Comparison of ENCODE assay signal across 10 mouse cellular contexts in genomic region chr5:34973560-34974317, GRCm38 (mm10). TPM values are rescaled to one million over a fixed set of nuclear protein-coding genes. Genes with fewer than 3 reads are reported as not detected.
DNase-seq lines count a peak whose midpoint lies in the region; ATAC-seq and TF ChIP-seq lines count a peak whose summit lies in the region.
"Had no signal": no experiment of that assay in that cellular context is flagged by ENCODE, and none has a peak within 500 bp of the region (broad histone marks: within the 10 kb centered on the region; RNA-seq: fewer than 3 reads in every experiment).

No protein-coding gene starts in this region.

- H3K36me3 ChIP-seq in forebrain, embryonic 10.5 days (replicated peaks), result peaks cover 90% of the 10 kb centered on the region
- H3K36me3 ChIP-seq in forebrain, postnatal 0 days (ENCODE audit: insufficient read depth), result peaks cover 35% of the 10 kb centered on the region
- peaks cover 94% of the 10 kb centered on the region for H3K36me3 ChIP-seq in hindbrain, embryonic 10.5 days
- H3K36me3 ChIP-seq in hindbrain, embryonic 11.5 days (ENCODE audit: control insufficient read depth, insufficient read depth, low read length), result peaks cover 6% of the 10 kb centered on the region; the same call in 1 of the 2 replicates
- no peaks in the 10 kb centered on the region for H3K36me3 ChIP-seq in liver, embryonic 16.5 days (ENCODE audit: control insufficient read depth, insufficient read depth)

- no peak overlapping the region for H3K4me3 ChIP-seq in forebrain, embryonic 10.5 days
- H3K4me3 ChIP-seq in forebrain, postnatal 0 days (ENCODE audit: low read depth, low read length), result no peak overlapping the region
- no peak overlapping the region for H3K4me3 ChIP-seq in hindbrain, embryonic 10.5 days
- no peak overlapping the region for H3K4me3 ChIP-seq in hindbrain, embryonic 11.5 days (ENCODE audit: low read depth, low read length)
- H3K4me3 ChIP-seq in bone marrow, adult 2 months (replicated peaks; ENCODE audit: control insufficient read depth, low read depth, low read length), result no peak overlapping the region
- H3K4me3 ChIP-seq in liver, embryonic 16.5 days (ENCODE audit: low read depth, low read length), result no peak overlapping the region

- no peak overlapping the region for H3K9ac ChIP-seq in forebrain, postnatal 0 days
- no peak overlapping the region for H3K9ac ChIP-seq in hindbrain, embryonic 11.5 days (ENCODE audit: low read depth, low read length)
- peak overlapping the region; percentile 28 for H3K9ac ChIP-seq in liver, embryonic 16.5 days (ENCODE audit: low read depth, low read length)

- H3K27ac ChIP-seq in forebrain, embryonic 10.5 days, result peak overlapping the region; percentile 60; the same call in 1 of the 2 replicates
- H3K27ac ChIP-seq in forebrain, postnatal 0 days (ENCODE audit: low read depth, low read length), result no peak overlapping the region
- peak overlapping the region; percentile 62 for H3K27ac ChIP-seq in hindbrain, embryonic 10.5 days
- no peak overlapping the region for H3K27ac ChIP-seq in hindbrain, embryonic 11.5 days (ENCODE audit: low read depth, low read length)
- no peak overlapping the region; the same call in 1 of the 2 replicates for H3K27ac ChIP-seq in bone marrow, adult 2 months (ENCODE audit: control insufficient read depth, insufficient read depth, low read depth, low read length, poor library complexity)
- H3K27ac ChIP-seq in liver, embryonic 16.5 days (ENCODE audit: low read length), result peak overlapping the region; percentile 81

- no peaks in the 10 kb centered on the region for H3K9me3 ChIP-seq in forebrain, embryonic 10.5 days
- no peaks in the 10 kb centered on the region for H3K9me3 ChIP-seq in forebrain, postnatal 0 days (ENCODE audit: low read length)
- H3K9me3 ChIP-seq in hindbrain, embryonic 10.5 days, result no peaks in the 10 kb centered on the region
- no peaks in the 10 kb centered on the region for H3K9me3 ChIP-seq in hindbrain, embryonic 11.5 days (ENCODE audit: control insufficient read depth, low read length)
- no peaks in the 10 kb centered on the region for H3K9me3 ChIP-seq in liver, embryonic 16.5 days (replicated peaks; ENCODE audit: control insufficient read depth, low read length)

- DNase-seq in forebrain, embryonic 10.5 days (ENCODE audit: extremely low spot score, low spot score), result no peak
- no peak for DNase-seq in forebrain, postnatal 0 days
- DNase-seq in hindbrain, embryonic 10.5 days (ENCODE audit: low spot score), result no peak
- no peak for DNase-seq in hindbrain, embryonic 11.5 days (ENCODE audit: low spot score)
- DNase-seq in left cerebral cortex, adult 9 months (ENCODE audit: low spot score in 2 of 2), result no peak
- no peak for DNase-seq in ovary, adult 18-20 months (ENCODE audit: low spot score)
- DNase-seq: lung, postnatal 4 days; right cerebral cortex, postnatal 4 days had no signal

- 88% methylated on average over 8 of the region's 8 CpGs for WGBS in forebrain, embryonic 10.5 days
- 89% methylated on average over 8 of the region's 8 CpGs for WGBS in forebrain, postnatal 0 days
- WGBS in hindbrain, embryonic 10.5 days, result 87% methylated on average over 8 of the region's 8 CpGs
- 88% methylated on average over 8 of the region's 8 CpGs for WGBS in hindbrain, embryonic 11.5 days
- WGBS in bone marrow, adult 2 months, result 70% methylated on average over 8 of the region's 8 CpGs
- WGBS in liver, embryonic 16.5 days (ENCODE audit: insufficient replicate concordance), result 66% methylated on average over 8 of the region's 8 CpGs

- no peak for TF ChIP-seq CTCF in forebrain, postnatal 0 days (IDR thresholded peaks at IDR 0.05; ENCODE audit: low read depth)
- TF ChIP-seq CTCF in bone marrow, adult 2 months (IDR thresholded peaks at IDR 0.05; ENCODE audit: control insufficient read depth, insufficient read depth, low read length), result peak; percentile 5; the same call in 1 of the 2 replicates

- no peak for ATAC-seq in forebrain, postnatal 0 days
- no peak for ATAC-seq in hindbrain, embryonic 11.5 days (ENCODE audit: low FRiP score)
- no peak for ATAC-seq in liver, embryonic 16.5 days (ENCODE audit: low read depth)

- no peak overlapping the region for H3K4me2 ChIP-seq in forebrain, postnatal 0 days (ENCODE audit: low read depth)
- H3K4me2 ChIP-seq in hindbrain, embryonic 11.5 days (replicated peaks; ENCODE audit: low read depth, low read length), result no peak overlapping the region
- no peak overlapping the region for H3K4me2 ChIP-seq in liver, embryonic 16.5 days (ENCODE audit: low read depth, low read length)

- 0 out of 2 replicates have a peak, but pooled peaks cover 9% of the 10 kb centered on the region for H3K4me1 ChIP-seq in forebrain, embryonic 10.5 days
- H3K4me1 ChIP-seq in forebrain, postnatal 0 days (ENCODE audit: insufficient read depth), result no peaks in the 10 kb centered on the region
- peaks cover 9% of the 10 kb centered on the region; the same call in 1 of the 2 replicates for H3K4me1 ChIP-seq in hindbrain, embryonic 10.5 days (replicated peaks)
- H3K4me1 ChIP-seq in hindbrain, embryonic 11.5 days (replicated peaks; ENCODE audit: control insufficient read depth, insufficient read depth, low read length), result no peaks in the 10 kb centered on the region
- peaks cover 11% of the 10 kb centered on the region for H3K4me1 ChIP-seq in bone marrow, adult 2 months (ENCODE audit: control insufficient read depth, insufficient read depth, low read length)
- peaks cover 65% of the 10 kb centered on the region for H3K4me1 ChIP-seq in liver, embryonic 16.5 days (ENCODE audit: control insufficient read depth, low read depth, low read length)

- H3K27me3 ChIP-seq in forebrain, embryonic 10.5 days (ENCODE audit: poor library complexity, severe bottlenecking), result no peaks in the 10 kb centered on the region
- no peaks in the 10 kb centered on the region for H3K27me3 ChIP-seq in forebrain, postnatal 0 days (ENCODE audit: insufficient read depth, low read length)
- no peaks in the 10 kb centered on the region for H3K27me3 ChIP-seq in hindbrain, embryonic 10.5 days (ENCODE audit: insufficient read depth, poor library complexity, severe bottlenecking)
- H3K27me3 ChIP-seq in hindbrain, embryonic 11.5 days (ENCODE audit: control insufficient read depth, insufficient read depth, low read length), result no peaks in the 10 kb centered on the region
- no peaks in the 10 kb centered on the region for H3K27me3 ChIP-seq in liver, embryonic 16.5 days (ENCODE audit: control insufficient read depth, insufficient read depth, low read depth, low read length)

- TF ChIP-seq POLR2A in bone marrow, adult 2 months (IDR thresholded peaks at IDR 0.05; ENCODE audit: borderline replicate concordance, control insufficient read depth, low read depth, low read length), result no peak

RNA-seq across cellular contexts. Expression of gene Rgs12, which starts 24.5 kb away (rescaled TPM):
- polyA plus RNA-seq in forebrain, embryonic 10.5 days (2016; fragmentation: Nextera tagmentation; extraction: Ambion mirVana), result 57.6 and 59.8 TPM in 2 replicates
- total RNA-seq in forebrain, postnatal 0 days (2014; rRNA removed), result 60.0 and 73.8 TPM in 2 replicates
- polyA plus RNA-seq in forebrain, postnatal 0 days (2015; fragmentation: Nextera tagmentation; extraction: Ambion mirVana), result 32.3 and 34.5 TPM in 2 replicates
- 62.4 and 74.3 TPM in 2 replicates for polyA plus RNA-seq in hindbrain, embryonic 10.5 days (2016; fragmentation: Nextera tagmentation; extraction: Ambion mirVana)
- 37.1 and 41.4 TPM in 2 replicates for polyA plus RNA-seq in hindbrain, embryonic 11.5 days (2014; fragmentation: Nextera tagmentation; extraction: Ambion mirVana)
- polyA plus RNA-seq in bone marrow, adult 2 months (2011; ENCODE audit: insufficient read depth, insufficient read length, low replicate concordance, missing spikeins), result 21.4 and 56.9 TPM in 2 replicates
- 15.7 and 16.2 TPM in 2 replicates for polyA plus RNA-seq in liver, embryonic 16.5 days (2015; fragmentation: Nextera tagmentation; extraction: Ambion mirVana)

Comparison
In these comparisons a context has a peak if more than half of its experiments do, and no peak if none do; other contexts are left out.
1. H3K27ac ChIP-seq: peak in forebrain, embryonic 10.5 days (single experiment), hindbrain, embryonic 10.5 days (single experiment) and liver, embryonic 16.5 days (single experiment); none in forebrain, postnatal 0 days (single experiment), hindbrain, embryonic 11.5 days (single experiment) and bone marrow, adult 2 months (single experiment).